Mouse (Mus musculus) liver, postnatal 0 days (tissue): ENCODE results near the gene Mpig6b.

Experiments
- CTCF ChIP-seq: sonication (generic); IDR thresholded peaks from 2 replicates; pipeline ENCODE4 v1.5.1; 2016; ENCODE audit warnings: antibody characterized with exemption, low read depth
- EP300 ChIP-seq: IDR thresholded peaks from 2 replicates; pipeline ENCODE4 v1.6.1; 2016; ENCODE audit warnings: antibody characterized with exemption, low read depth, mild to moderate bottlenecking

GRCm38 (mm10) chr17:35057090-35057489 lies 8.9 kb downstream of the Mpig6b start:
- no peak for TF ChIP-seq CTCF
- TF ChIP-seq EP300, result no peak
